Mouse (Mus musculus) myocyte (in vitro differentiated cells): Measurements from ENCODE around the gene Tbxas1. TPM values are rescaled to one million over a fixed set of nuclear protein-coding genes. Genes with fewer than 3 reads are reported as not detected.
A peak's percentile ranks its signal among the peaks of the same experiment; 100 is the strongest.

ENCODE experiments used
- H3K27me3 ChIP-seq: one replicate; pipeline ENCODE4 v1.6.1; 2011; ENCODE audit not compliant: control insufficient read depth, insufficient read depth, insufficient read length
- H3K36me3 ChIP-seq: one replicate; pipeline ENCODE4 v1.6.1; 2011; ENCODE audit not compliant: control insufficient read depth, insufficient read depth
- H3K4me2 ChIP-seq: one replicate; pipeline ENCODE4 v1.6.1; 2011; ENCODE audit warnings: low read depth, control low read depth
- H3K4me3 ChIP-seq: one replicate; pipeline ENCODE4 v1.5.1; 2011; ENCODE audit warnings: mild to moderate bottlenecking, control low read depth, moderate library complexity
- H3K79me2 ChIP-seq: one replicate; pipeline ENCODE4 v1.6.1; 2011; ENCODE audit not compliant: control insufficient read depth, insufficient read depth
- H3ac ChIP-seq: one replicate; pipeline ENCODE4 v1.6.1; 2011; ENCODE audit not compliant: control insufficient read depth, insufficient read length
- CEBPB ChIP-seq: IDR thresholded peaks from 2 replicates; pipeline ENCODE4 v1.6.1; 2011; ENCODE audit warnings: mild to moderate bottlenecking, moderate library complexity; ENCODE audit not compliant: poor library complexity, insufficient read depth, severe bottlenecking
- E2F4 ChIP-seq: IDR thresholded peaks from one replicate; pipeline ENCODE4 v1.6.1; 2011; ENCODE audit warnings: mild to moderate bottlenecking, control low read depth, moderate library complexity; ENCODE audit not compliant: insufficient read depth
- MAX ChIP-seq: IDR thresholded peaks from one replicate; pipeline ENCODE4 v1.6.1; 2011; ENCODE audit warnings: low read depth, mild to moderate bottlenecking, control low read depth
- MYOD1 ChIP-seq, 3 experiments: IDR thresholded peaks; one replicate each; pipeline ENCODE4 v1.6.1; 2011; ENCODE audit warnings: control low read depth in 2 of 3, low read depth in 2 of 3, mild to moderate bottlenecking in 2 of 3, moderate library complexity in 1 of 3; ENCODE audit not compliant: insufficient read length in 2 of 3, control insufficient read depth in 1 of 3
- MYOG ChIP-seq, 3 experiments: IDR thresholded peaks; one replicate each; pipeline ENCODE4 v1.6.1; 2011; ENCODE audit warnings: control low read depth in 2 of 3, low read depth in 2 of 3, mild to moderate bottlenecking in 2 of 3; ENCODE audit not compliant: insufficient read length in 2 of 3, control insufficient read depth in 1 of 3, insufficient read depth in 1 of 3
- POLR2A ChIP-seq: IDR thresholded peaks from one replicate; pipeline ENCODE4 v1.6.1; 2011; ENCODE audit warnings: low read depth, mild to moderate bottlenecking, control low read depth, moderate library complexity; ENCODE audit not compliant: insufficient read length
- POLR2AphosphoS2 ChIP-seq: IDR thresholded peaks from one replicate; pipeline ENCODE4 v1.6.1; 2011; ENCODE audit warnings: low read depth, control low read depth; ENCODE audit not compliant: insufficient read length
- REST ChIP-seq: IDR thresholded peaks from one replicate; pipeline ENCODE4 v1.6.1; 2011; ENCODE audit warnings: mild to moderate bottlenecking, control low read depth, moderate library complexity; ENCODE audit not compliant: insufficient read depth, insufficient read length
- SRF ChIP-seq: IDR thresholded peaks from one replicate; pipeline ENCODE4 v1.6.1; 2011; ENCODE audit warnings: low read depth; ENCODE audit not compliant: control insufficient read depth, insufficient read length
- TCF12 ChIP-seq: IDR thresholded peaks from one replicate; pipeline ENCODE4 v1.6.1; 2011; ENCODE audit warnings: mild to moderate bottlenecking, control low read depth; ENCODE audit not compliant: poor library complexity, insufficient read depth, severe bottlenecking
- TCF3 ChIP-seq: IDR thresholded peaks from one replicate; pipeline ENCODE4 v1.6.1; 2011; ENCODE audit warnings: low read depth, control low read depth; ENCODE audit not compliant: insufficient read length
- USF1 ChIP-seq: IDR thresholded peaks from one replicate; pipeline ENCODE4 v1.6.1; 2011; ENCODE audit warnings: low read depth, mild to moderate bottlenecking, control low read depth, moderate library complexity
- polyA plus RNA-seq: library from polyadenylated mRNA; unstranded; fragments of >200 nt; fragmentation: generic; extraction: Trizol; gene quantifications from one replicate; pipeline ENCODE4 v1.2.1, GENCODE M21; 2012; ENCODE audit warnings: missing spikeins

Gene Tbxas1
- polyA plus RNA-seq, 1 experiment, result not detected

GRCm38 (mm10) chr6:39030714-39031113 lies 155.5 kb downstream of the Tbxas1 start:
- TF ChIP-seq USF1 (no peak), E2F4 (no peak), POLR2AphosphoS2 (no peak), POLR2A (no peak), MYOD1 (IDR thresholded peaks at IDR 0.05; ENCODE audit: control insufficient read depth in 1 of 3, insufficient read length in 2 of 3, low read depth in 2 of 3) (no peak), TCF3 (no peak), CEBPB (no peak), MYOG (IDR thresholded peaks at IDR 0.05; ENCODE audit: control insufficient read depth in 1 of 3, insufficient read depth in 1 of 3, insufficient read length in 2 of 3, low read depth in 2 of 3) (no peak), MAX (no peak), TCF12 (no peak)
- no peaks in the 10 kb centered on the region for H3K79me2 ChIP-seq
- H3K27me3 ChIP-seq, result no peaks in the 10 kb centered on the region
- H3ac ChIP-seq, result no peak overlapping the region
- H3K4me3 ChIP-seq, result no peak overlapping the region
- no peak overlapping the region for H3K4me2 ChIP-seq
- no peaks in the 10 kb centered on the region for H3K36me3 ChIP-seq

GRCm38 (mm10) chr6:39033676-39034075 lies 158.5 kb downstream of the Tbxas1 start:
- Histone ChIP-seq H3K4me2 (no peak overlapping the region), H3K4me3 (no peak overlapping the region), H3K79me2 (no peaks in the 10 kb centered on the region), H3K36me3 (no peaks in the 10 kb centered on the region), H3ac (no peak overlapping the region), H3K27me3 (no peaks in the 10 kb centered on the region)
- TF ChIP-seq REST (no peak), MYOD1 (IDR thresholded peaks at IDR 0.05; ENCODE audit: control insufficient read depth in 1 of 3, insufficient read length in 2 of 3, low read depth in 2 of 3) (peak; percentile 7 to 88 (median 67)), MYOG (IDR thresholded peaks at IDR 0.05; ENCODE audit: control insufficient read depth in 1 of 3, insufficient read depth in 1 of 3, insufficient read length in 2 of 3, low read depth in 2 of 3) (peak in 1 of 3 experiments; percentile 8)

- Histone ChIP-seq H3K36me3 (no peaks in the 10 kb centered on the region), H3K4me2 (no peak overlapping the region), H3K4me3 (no peak overlapping the region), H3K79me2 (no peaks in the 10 kb centered on the region), H3ac (no peak overlapping the region), H3K27me3 (no peaks in the 10 kb centered on the region)
- TF ChIP-seq REST, result no peak
- TF ChIP-seq MYOD1 (IDR thresholded peaks at IDR 0.05; ENCODE audit: control insufficient read depth in 1 of 3, insufficient read length in 2 of 3, low read depth in 2 of 3), result no peak
- TF ChIP-seq POLR2AphosphoS2, result no peak
- no peak for TF ChIP-seq USF1
- TF ChIP-seq TCF12, result no peak
- no peak for TF ChIP-seq TCF3
- no peak for TF ChIP-seq E2F4
- TF ChIP-seq SRF, result no peak
- no peak for TF ChIP-seq CEBPB
- TF ChIP-seq MAX, result no peak
- TF ChIP-seq MYOG (IDR thresholded peaks at IDR 0.05; ENCODE audit: control insufficient read depth in 1 of 3, insufficient read depth in 1 of 3, insufficient read length in 2 of 3, low read depth in 2 of 3), result no peak
- TF ChIP-seq POLR2A, result no peak
Observed at GRCm38 (mm10) chr6:39035039-39035438, 159.8 kb downstream of the Tbxas1 start.

- H3K4me2 ChIP-seq, result no peak overlapping the region
- TF ChIP-seq REST (no peak), SRF (no peak), MYOG (IDR thresholded peaks at IDR 0.05; ENCODE audit: control insufficient read depth in 1 of 3, insufficient read depth in 1 of 3, insufficient read length in 2 of 3, low read depth in 2 of 3) (no peak), E2F4 (no peak), MAX (no peak), USF1 (no peak), TCF12 (no peak), POLR2A (no peak), MYOD1 (IDR thresholded peaks at IDR 0.05; ENCODE audit: control insufficient read depth in 1 of 3, insufficient read length in 2 of 3, low read depth in 2 of 3) (no peak), TCF3 (no peak), POLR2AphosphoS2 (no peak), CEBPB (no peak)
- H3ac ChIP-seq, result no peak overlapping the region
- peaks cover 8% of the 10 kb centered on the region for H3K27me3 ChIP-seq
- H3K4me3 ChIP-seq, result no peak overlapping the region
- H3K36me3 ChIP-seq, result no peaks in the 10 kb centered on the region
- H3K79me2 ChIP-seq, result no peaks in the 10 kb centered on the region
Observed at GRCm38 (mm10) chr6:39036204-39036603, 161.0 kb downstream of the Tbxas1 start.

GRCm38 (mm10) chr6:39040451-39040850 lies 165.2 kb downstream of the Tbxas1 start:
- Histone ChIP-seq H3ac (no peak overlapping the region), H3K4me3 (no peak overlapping the region), H3K36me3 (no peaks in the 10 kb centered on the region), H3K4me2 (no peak overlapping the region), H3K27me3 (peaks cover 8% of the 10 kb centered on the region), H3K79me2 (no peaks in the 10 kb centered on the region)
- no peak for TF ChIP-seq TCF12
- TF ChIP-seq REST, result no peak
- no peak for TF ChIP-seq USF1
- no peak for TF ChIP-seq MAX
- no peak for TF ChIP-seq E2F4
